ENCODE assay signal across 11 mouse cellular contexts in the genomic region with DNA sequence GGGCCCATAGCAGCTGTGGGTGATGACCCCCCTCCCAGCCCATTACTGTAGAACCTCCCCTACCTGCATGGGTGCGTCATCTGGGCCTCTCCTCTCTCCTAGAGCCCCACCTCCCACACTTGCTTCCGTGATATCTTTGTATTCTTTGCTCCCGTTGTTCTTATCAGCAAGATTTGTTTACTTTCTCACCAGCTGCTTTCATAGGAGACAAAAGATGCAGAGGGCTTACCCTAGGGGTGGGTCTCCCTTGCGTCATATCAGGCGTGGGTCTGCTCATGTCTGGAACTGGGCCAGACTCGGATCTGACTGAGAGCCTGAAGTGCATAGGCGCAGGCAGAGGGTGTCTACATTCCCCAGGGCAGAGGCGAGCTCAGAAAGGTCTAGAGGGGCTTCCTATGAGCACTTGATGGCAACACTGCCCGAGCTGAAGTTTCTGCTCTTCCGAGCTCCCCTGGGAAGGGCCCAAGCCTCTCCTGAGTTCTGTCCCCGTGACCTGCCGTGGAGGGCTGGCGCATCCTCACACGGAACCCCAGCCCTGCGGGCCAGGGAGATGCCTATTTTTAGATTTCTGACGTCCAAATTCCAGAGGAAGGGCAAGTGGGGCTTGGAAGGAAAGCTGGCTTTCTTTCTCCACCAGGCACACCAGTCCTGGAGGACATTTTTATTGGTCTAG. TPM values are rescaled to one million over a fixed set of nuclear protein-coding genes. Genes with fewer than 3 reads are reported as not detected.
DNase-seq lines count a peak whose midpoint lies in the region; ATAC-seq and TF ChIP-seq lines count a peak whose summit lies in the region.
"Had no signal": no experiment of that assay in that cellular context is flagged by ENCODE, and none has a peak within 500 bp of the region (broad histone marks: within the 10 kb centered on the region; RNA-seq: fewer than 3 reads in every experiment).

No protein-coding gene starts in this region.

- no peaks in the 10 kb centered on the region for H3K9me3 ChIP-seq in neural tube, embryonic 13.5 days
- H3K9me3 ChIP-seq in heart, embryonic 14.5 days (ENCODE audit: control insufficient read depth, low read length): no peaks in the 10 kb centered on the region
- H3K9me3 ChIP-seq: midbrain, embryonic 12.5 days had no signal

- H3K9ac ChIP-seq in neural tube, embryonic 13.5 days: 0 out of 2 replicates have a peak overlapping the region, but pooled peaks have one; percentile 22
- H3K9ac ChIP-seq in heart, embryonic 14.5 days (ENCODE audit: low read length): peak overlapping the region; percentile 71
- 0 out of 2 replicates have a peak overlapping the region, but pooled peaks have one; percentile 10 for H3K9ac ChIP-seq in liver, adult 2 months (ENCODE audit: low read depth, low read length)
- H3K9ac ChIP-seq: midbrain, embryonic 12.5 days had no signal

- 67% methylated on average over 16 of the region's 16 CpGs for WGBS in neural tube, embryonic 13.5 days
- 3% methylated on average over 15 of the region's 16 CpGs for WGBS in heart, embryonic 14.5 days
- 17% methylated on average over 16 of the region's 16 CpGs for WGBS in liver, adult 2 months

- no peak overlapping the region for H3K27ac ChIP-seq in neural tube, embryonic 13.5 days (replicated peaks)
- H3K27ac ChIP-seq in heart, embryonic 14.5 days (replicated peaks in 1 of 2; ENCODE audit: control insufficient read depth in 1 of 2, insufficient read depth in 1 of 2, low read depth in 2 of 2, low read length in 2 of 2): peak overlapping the region; percentile 91 to 94
- H3K27ac ChIP-seq in liver, adult 2 months (replicated peaks; ENCODE audit: insufficient read depth, low read depth, low read length): no peak overlapping the region
- H3K27ac ChIP-seq: midbrain, embryonic 12.5 days had no signal

- TF ChIP-seq CTCF in liver, adult 2 months (IDR thresholded peaks at IDR 0.05; ENCODE audit: low read depth, low read length): no peak

- TF ChIP-seq POLR2A in liver, adult 2 months (IDR thresholded peaks at IDR 0.05; ENCODE audit: extremely low read depth, insufficient read depth, low read length): no peak

- H3K4me2 ChIP-seq in neural tube, embryonic 13.5 days: no peak overlapping the region
- H3K4me2 ChIP-seq in heart, embryonic 14.5 days (ENCODE audit: low read length): peak overlapping the region; percentile 62
- H3K4me2 ChIP-seq: midbrain, embryonic 12.5 days had no signal

- H3K36me3 ChIP-seq in neural tube, embryonic 13.5 days: no peaks in the 10 kb centered on the region
- H3K36me3 ChIP-seq in heart, embryonic 14.5 days (ENCODE audit: control insufficient read depth, insufficient read depth, low read length): no peaks in the 10 kb centered on the region
- no peaks in the 10 kb centered on the region for H3K36me3 ChIP-seq in liver, adult 2 months (ENCODE audit: control insufficient read depth, insufficient read depth, low read length)
- H3K36me3 ChIP-seq: midbrain, embryonic 12.5 days had no signal

- ATAC-seq in neural tube, embryonic 13.5 days (ENCODE audit: low read depth): no peak
- ATAC-seq in heart, embryonic 14.5 days (ENCODE audit: insufficient number of reproducible peaks, insufficient read depth, low FRiP score, low read depth): peak; percentile 74
- ATAC-seq: Patski had no signal

- H3K4me1 ChIP-seq in neural tube, embryonic 13.5 days (replicated peaks): peaks cover 7% of the 10 kb centered on the region; the same call in 1 of the 2 replicates
- H3K4me1 ChIP-seq in heart, embryonic 14.5 days (ENCODE audit: control insufficient read depth in 2 of 2, insufficient read depth in 2 of 2, low read length in 2 of 2): peaks cover 21 to 27% of the 10 kb centered on the region in 2 experiments
- no peaks in the 10 kb centered on the region for H3K4me1 ChIP-seq in liver, adult 2 months (ENCODE audit: control insufficient read depth, insufficient read depth, low read length)

- no peaks in the 10 kb centered on the region for H3K79me2 ChIP-seq in liver, adult 2 months (ENCODE audit: control insufficient read depth, insufficient read depth, low read length)

- DNase-seq in neural tube, embryonic 10.5 days (ENCODE audit: extremely low spot score, low spot score): no peak
- DNase-seq in liver, adult 2 months (ENCODE audit: extremely low read depth, low read depth, low spot score): no peak
- DNase-seq in yolk sac, embryonic 10.5 days (ENCODE audit: low spot score): peak; percentile 67
- no peak for DNase-seq in cerebellum, postnatal 36 days
- DNase-seq in B cell, adult 2 months: no peak
- DNase-seq in layer of hippocampus, adult 18-20 months (ENCODE audit: low spot score in 2 of 2): no peak

- peaks cover 10% of the 10 kb centered on the region; the same call in 1 of the 2 replicates for H3K27me3 ChIP-seq in neural tube, embryonic 13.5 days
- no peaks in the 10 kb centered on the region for H3K27me3 ChIP-seq in heart, embryonic 14.5 days (ENCODE audit: control insufficient read depth, insufficient read depth, low read length)
- no peaks in the 10 kb centered on the region for H3K27me3 ChIP-seq in liver, adult 2 months (ENCODE audit: control insufficient read depth, insufficient read depth, low read length)

- no peak overlapping the region for H3K4me3 ChIP-seq in neural tube, embryonic 13.5 days
- H3K4me3 ChIP-seq in heart, embryonic 14.5 days (ENCODE audit: control insufficient read depth in 1 of 2, insufficient read depth in 1 of 2, low read depth in 1 of 2, low read length in 2 of 2): peak overlapping the region; percentile 1 to 23; a peak in 2 of 4 replicates
- no peak overlapping the region for H3K4me3 ChIP-seq in liver, adult 2 months (ENCODE audit: insufficient read depth, low read depth, low read length)
- H3K4me3 ChIP-seq: erythroblast, embryonic 14.5 days; midbrain, embryonic 12.5 days had no signal

RNA-seq across cellular contexts. Expression of a gene that starts 4.4 kb away (rescaled TPM):
- polyA plus RNA-seq in neural tube, embryonic 13.5 days (2015; fragmentation: Nextera tagmentation; extraction: Ambion mirVana): 2.8 and 3.4 TPM in 2 replicates
- 4.7 and 6.8 TPM in 2 replicates for polyA plus RNA-seq in heart, embryonic 14.5 days (2014; fragmentation: Nextera tagmentation; extraction: Ambion mirVana)
- total RNA-seq in liver, adult 2 months (2014; rRNA removed): 6.6 and 8.4 TPM in 2 replicates
- polyA plus RNA-seq in liver, adult 2 months (2012; rRNA removed): 11.8 and 16.2 TPM in 2 replicates
- 1 to 10 TPM; 6.8 to 7.7 TPM for total RNA-seq in layer of hippocampus, adult 18-20 months (2021)
- polyA plus RNA-seq: erythroblast, embryonic 14.5 days; Patski had no signal

RNA-seq across cellular contexts. Expression of a gene that starts 29.3 kb away (rescaled TPM):
- polyA plus RNA-seq in neural tube, embryonic 13.5 days (2015; fragmentation: Nextera tagmentation; extraction: Ambion mirVana): 0.06 and 0.15 TPM in 2 replicates
- 0.20 and 0.43 TPM in 2 replicates for polyA plus RNA-seq in heart, embryonic 14.5 days (2014; fragmentation: Nextera tagmentation; extraction: Ambion mirVana)
- not detected in 2 replicates for total RNA-seq in liver, adult 2 months (2014; rRNA removed)
- 0.04 TPM in 1 of 2 replicates, not detected in the other for polyA plus RNA-seq in liver, adult 2 months (2012; rRNA removed)
- 1 to 10 TPM; 1.6 to 2.2 TPM for total RNA-seq in layer of hippocampus, adult 18-20 months (2021)
- polyA plus RNA-seq: erythroblast, embryonic 14.5 days had no signal

RNA-seq across cellular contexts. Expression of a gene that starts 35.1 kb away (rescaled TPM):
- polyA plus RNA-seq in neural tube, embryonic 13.5 days (2015; fragmentation: Nextera tagmentation; extraction: Ambion mirVana): not detected in 2 replicates
- 0.11 TPM in 1 of 2 replicates, not detected in the other for polyA plus RNA-seq in heart, embryonic 14.5 days (2014; fragmentation: Nextera tagmentation; extraction: Ambion mirVana)
- total RNA-seq in liver, adult 2 months (2014; rRNA removed): under 0.01 TPM in 1 of 2 replicates, not detected in the other
- 0.04 TPM in 1 of 2 replicates, not detected in the other for polyA plus RNA-seq in liver, adult 2 months (2012; rRNA removed)
- total RNA-seq in layer of hippocampus, adult 18-20 months (2021): 1 to 10 TPM; 3.1 to 3.2 TPM
- polyA plus RNA-seq: erythroblast, embryonic 14.5 days; midbrain, embryonic 12.5 days had no signal

RNA-seq across cellular contexts. Expression of a gene that starts 58.0 kb away (rescaled TPM):
- not detected in 2 replicates for polyA plus RNA-seq in neural tube, embryonic 13.5 days (2015; fragmentation: Nextera tagmentation; extraction: Ambion mirVana)
- not detected in 2 replicates for polyA plus RNA-seq in heart, embryonic 14.5 days (2014; fragmentation: Nextera tagmentation; extraction: Ambion mirVana)
- total RNA-seq in liver, adult 2 months (2014; rRNA removed): not detected in 2 replicates
- polyA plus RNA-seq in liver, adult 2 months (2012; rRNA removed): not detected in 2 replicates
- total RNA-seq in layer of hippocampus, adult 18-20 months (2021): under 1 TPM; 0.18 to 0.42 TPM
- polyA plus RNA-seq: erythroblast, embryonic 14.5 days; Patski had no signal

Comparison
In these comparisons a context has a peak if more than half of its experiments do, and no peak if none do; other contexts are left out.
1. H3K27ac ChIP-seq: peak in heart, embryonic 14.5 days (2 of 2); none in neural tube, embryonic 13.5 days (single experiment) and liver, adult 2 months (single experiment).
2. H3K4me3 ChIP-seq: peak in heart, embryonic 14.5 days (2 of 2); none in neural tube, embryonic 13.5 days (single experiment) and liver, adult 2 months (single experiment).
3. H3K9ac ChIP-seq: peak in every context shown above with its lines; median percentile 71 in heart, embryonic 14.5 days; 22 in neural tube, embryonic 13.5 days; 10 in liver, adult 2 months.